Mouse (Mus musculus) brain, embryonic 14.5 days (tissue): ENCODE data around the gene Isoc2b.

Experiments used
- CTCF ChIP-seq: fragments of 200-500 bp; IDR thresholded peaks from 2 replicates; pipeline ENCODE4 v1.5.1; 2012; ENCODE audit warnings: inconsistent platforms, mild to moderate bottlenecking, moderate library complexity, borderline replicate concordance; ENCODE audit not compliant: insufficient read depth, insufficient read length; ENCODE audit errors: extremely low read depth
- POLR2A ChIP-seq: fragments of 200-500 bp; IDR thresholded peaks from 2 replicates; pipeline ENCODE4 v1.6.1; 2012; ENCODE audit warnings: mild to moderate bottlenecking, inconsistent platforms, borderline replicate concordance; ENCODE audit not compliant: poor library complexity, insufficient read depth, insufficient read length, severe bottlenecking; ENCODE audit errors: extremely low read depth

- TF ChIP-seq POLR2A (no peak), CTCF (no peak)
Observed at GRCm38 (mm10) chr7:4851315-4851688, 18.8 kb downstream of the Isoc2b start.
